Mouse (Mus musculus) adrenal gland (tissue): ENCODE measurements around the gene Atp23.

Source experiments
- intact Hi-C: fragments of 180-260 bp; cut with DNase I; formaldehyde crosslinking; loops from one replicate; pipeline ENCODE4 v1.15.1; 2025
- long read RNA-seq, 2 experiments: library from polyadenylated mRNA; unstranded; transcript quantifications; one replicate each; pipeline ENCODE4 v2.0.0; 2020; ENCODE audit warnings: borderline replicate concordance in 1 of 2; ENCODE audit not compliant: insufficient replicate concordance in 1 of 2

Atp23 gene
- long read RNA-seq, experiment 1, transcript Atp23-202 (6 exons, 1,043 nt), result major isoform, 9 of 12 reads
- long read RNA-seq, experiment 1, partial matches to known transcripts, result 1 of 12 reads
- long read RNA-seq, experiment 1, other reads (novel, unspliced or antisense), result 0 of 12 reads
- long read RNA-seq, experiment 2, transcript Atp23-202 (6 exons, 1,043 nt), result major isoform, 17 of 19 reads
- long read RNA-seq, experiment 2, partial matches to known transcripts, result 0 of 19 reads
- long read RNA-seq, experiment 2, other reads (novel, unspliced or antisense), result 1 of 19 reads

DNA sequence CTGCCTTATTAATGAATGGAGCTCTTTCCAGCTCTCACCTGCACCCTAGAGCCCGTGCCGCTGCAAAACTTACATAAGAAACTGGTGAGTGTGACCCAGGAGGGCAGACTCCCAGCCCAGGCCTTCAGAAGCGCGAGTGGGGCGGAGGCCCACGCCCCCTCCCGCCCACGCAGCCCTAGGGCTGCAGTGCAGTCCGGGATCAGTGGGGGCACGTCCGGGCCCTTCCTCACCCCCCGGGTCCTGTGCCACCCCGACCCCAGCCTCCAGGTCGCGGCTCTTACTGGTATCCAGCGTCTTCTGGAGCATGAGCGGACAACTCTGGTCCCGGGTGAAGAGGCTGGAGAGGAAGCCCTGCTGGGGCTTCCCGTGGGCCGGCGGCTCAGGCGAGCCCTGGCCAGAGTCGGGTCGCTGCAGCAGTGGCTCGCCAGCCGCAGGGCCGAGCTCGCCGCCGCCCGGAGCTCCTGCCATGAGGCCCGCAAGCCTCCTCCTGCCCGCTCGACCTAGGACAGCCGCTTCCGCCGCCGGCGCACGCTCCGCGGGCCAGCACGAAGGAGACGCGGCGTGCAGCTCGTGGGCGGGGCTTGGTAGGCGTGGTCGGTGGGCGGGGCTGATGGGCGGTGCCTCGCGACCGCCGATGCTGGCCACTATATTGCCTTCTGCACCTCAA, at the start of gene Atp23:
TSS of gene Atp23 (minus strand) at position 535 of the 667 bp plus-strand sequence.
- intact Hi-C loops, result no loop called here

DNA sequence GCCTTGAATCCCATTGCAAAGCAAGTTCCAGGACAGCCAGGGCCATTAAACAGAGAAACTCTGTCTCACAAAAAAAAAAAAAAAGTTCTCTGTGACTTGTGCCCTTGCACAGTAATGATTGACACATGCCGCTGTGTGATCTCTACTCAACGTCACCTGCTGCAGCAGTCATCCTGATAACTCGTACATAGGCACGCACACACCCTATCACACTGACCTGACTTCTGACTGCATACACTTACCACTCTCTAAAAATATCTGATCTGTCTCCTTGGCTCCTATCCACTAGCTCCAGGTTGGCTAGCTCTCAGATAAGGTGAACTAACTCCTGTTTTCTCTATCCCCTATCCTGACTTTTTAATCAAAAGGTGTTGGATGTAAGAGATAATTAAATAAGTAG, 49.4 kb upstream of the Atp23 start:
- intact Hi-C loops, result no loop called here

DNA sequence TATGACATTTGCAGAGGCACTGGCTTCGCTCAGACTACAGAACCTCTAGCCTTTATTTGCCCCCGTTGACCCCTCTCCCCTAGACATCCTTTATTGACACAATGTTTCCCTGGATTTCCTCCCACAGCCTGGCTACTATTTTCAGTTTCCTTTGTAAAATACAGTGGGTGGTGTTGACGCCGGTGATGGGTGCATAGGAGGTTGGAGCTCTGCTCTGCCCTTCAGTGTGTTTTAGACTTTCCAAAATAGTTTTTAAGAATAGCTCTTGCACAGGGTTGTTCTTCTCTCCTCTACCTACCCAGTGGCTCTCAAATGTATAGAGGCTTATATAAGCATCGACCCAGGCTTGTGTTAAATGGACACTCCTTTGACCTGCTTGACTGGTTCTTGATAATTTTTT, 48.7 kb upstream of the Atp23 start:
- intact Hi-C loops, result no loop called here

DNA sequence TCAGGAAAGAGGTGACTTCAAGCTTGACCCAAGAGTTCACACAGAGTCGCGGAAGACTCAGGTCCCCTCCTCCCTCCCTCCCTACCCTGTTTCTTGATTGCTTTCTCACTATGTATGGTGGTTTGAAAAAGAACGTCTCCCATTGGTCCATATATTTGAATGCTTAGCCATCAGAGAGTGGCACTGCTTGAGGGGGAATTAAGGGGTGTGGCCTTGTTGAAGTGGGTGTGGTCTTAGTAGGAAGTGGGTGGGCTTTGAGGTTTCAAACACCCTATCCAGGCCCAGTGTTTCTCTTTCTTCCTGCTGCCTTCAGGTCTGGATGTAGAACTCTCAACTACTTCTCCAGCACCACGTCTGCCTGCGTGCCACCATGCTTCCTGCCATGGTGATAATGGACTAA, 44.4 kb upstream of the Atp23 start:
- intact Hi-C loops, result no loop called here

DNA sequence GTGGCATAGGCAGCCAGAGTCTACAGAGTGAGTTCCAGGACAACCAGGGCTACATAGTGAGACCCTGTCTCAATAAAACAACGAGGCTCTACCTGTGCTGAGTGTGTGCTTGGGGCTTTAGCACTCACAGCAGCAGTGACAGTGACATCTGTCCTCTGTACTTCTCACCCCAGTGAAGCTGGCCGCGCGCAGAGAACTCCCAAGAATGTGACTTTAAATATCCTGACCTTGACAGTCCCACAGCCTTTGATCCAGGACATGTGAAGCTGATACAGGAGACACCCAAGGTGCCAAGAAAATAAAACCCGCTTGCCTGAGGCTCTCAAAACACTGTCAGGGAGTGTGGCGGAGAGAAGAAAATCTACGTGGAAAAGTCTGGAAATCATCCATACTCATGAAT, 39.8 kb upstream of the Atp23 start:
- intact Hi-C loops, result no loop called here

DNA sequence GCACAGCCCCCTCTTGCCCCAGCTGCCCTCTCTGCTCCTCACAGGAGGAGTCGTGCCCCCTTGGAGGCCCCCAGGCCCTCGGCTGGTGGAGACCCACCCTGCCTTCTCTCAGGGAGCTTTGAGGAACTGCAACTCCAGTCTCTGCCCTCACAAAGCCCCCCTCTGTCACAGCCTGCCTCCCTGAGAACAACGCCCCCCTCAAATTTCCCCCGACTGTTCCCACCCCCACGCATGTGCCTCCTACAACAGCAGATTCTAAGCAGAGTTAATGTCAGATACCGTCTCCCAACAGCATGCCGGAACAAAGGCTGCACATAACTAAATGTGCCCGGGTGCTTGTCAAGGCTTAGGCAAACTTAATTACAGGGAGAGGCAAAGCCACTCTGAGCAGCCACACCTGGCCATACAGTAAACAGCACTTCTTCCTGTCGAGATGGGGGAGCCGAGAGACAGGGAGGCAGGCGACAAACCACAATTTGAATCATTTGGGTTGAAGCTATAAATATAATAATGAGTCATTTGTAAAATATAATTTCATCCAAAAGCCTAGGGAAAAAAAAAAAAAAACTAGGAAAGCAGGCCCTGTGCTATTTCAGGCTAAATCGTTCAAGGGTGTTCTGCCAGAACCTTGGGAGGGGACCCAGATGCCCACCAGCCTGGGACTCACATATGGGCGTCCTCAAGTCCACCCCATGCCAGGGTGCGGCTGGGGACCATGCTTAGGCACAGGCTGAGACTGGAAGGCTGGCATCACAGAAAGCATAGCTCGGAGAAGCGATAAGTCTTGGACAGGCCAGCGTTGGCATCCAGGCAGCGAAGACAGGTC, 34.6 kb upstream of the Atp23 start:
- intact Hi-C loops, result no loop called here

DNA sequence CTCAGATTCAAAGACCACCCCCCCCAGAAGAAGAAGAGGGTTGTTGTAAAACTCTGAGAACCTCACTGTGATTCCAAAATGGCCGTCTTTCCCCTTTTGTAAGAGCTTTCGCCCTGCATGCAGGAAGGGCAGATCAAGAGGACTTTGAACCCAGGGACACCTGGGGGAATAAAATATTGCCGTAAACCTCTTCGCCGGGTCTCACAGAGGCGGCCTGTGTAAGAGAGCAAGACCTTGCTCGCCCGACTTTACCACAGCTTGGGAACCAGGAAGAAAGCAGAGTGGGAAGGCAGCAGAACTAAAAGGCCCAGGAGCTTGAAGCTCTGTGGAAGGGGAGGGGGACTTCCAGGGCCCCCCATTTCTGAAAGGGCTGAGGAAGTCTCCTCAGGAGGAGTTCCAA, 34.0 kb upstream of the Atp23 start:
- intact Hi-C loops, result no loop called here

DNA sequence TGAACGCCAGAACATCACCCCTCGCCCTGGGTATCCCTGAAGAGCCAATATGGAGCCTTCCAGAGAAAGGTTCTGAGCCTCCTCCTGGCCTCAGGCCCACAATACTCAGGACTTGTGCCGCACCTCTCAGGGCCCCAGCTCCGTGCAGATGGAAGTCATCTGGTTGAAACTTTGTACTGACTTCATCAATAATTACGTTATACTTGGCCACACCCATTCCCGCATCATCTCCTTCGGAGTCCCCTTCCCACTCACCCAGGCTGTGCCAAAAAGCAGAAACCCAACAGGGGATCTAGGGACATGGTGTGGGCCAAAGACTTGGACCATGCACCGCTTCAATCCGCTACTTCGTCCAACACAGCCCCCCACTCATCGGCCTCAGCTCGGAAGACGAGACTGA, 33.4 kb upstream of the Atp23 start:
- intact Hi-C loops, result no loop called here

DNA sequence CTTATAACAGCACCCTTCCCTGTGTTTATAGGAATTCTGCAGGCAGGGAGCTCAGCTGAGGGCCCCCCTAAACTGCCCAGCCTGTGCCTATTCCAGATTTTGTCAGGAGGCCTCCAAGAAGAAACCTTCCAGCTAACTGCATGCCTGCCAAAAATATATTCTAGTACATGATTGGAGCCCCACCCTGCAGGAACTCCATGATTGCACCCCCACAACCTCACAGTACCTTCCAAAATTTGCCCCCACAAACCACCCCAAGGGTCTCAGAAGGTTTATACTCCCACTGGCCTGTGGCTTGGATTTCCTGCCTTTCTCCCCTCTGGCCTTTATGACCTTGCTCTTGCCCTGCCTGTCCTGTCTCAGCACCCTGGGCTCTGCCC, 30.6 kb upstream of the Atp23 start:
- intact Hi-C loops, result no loop called here

DNA sequence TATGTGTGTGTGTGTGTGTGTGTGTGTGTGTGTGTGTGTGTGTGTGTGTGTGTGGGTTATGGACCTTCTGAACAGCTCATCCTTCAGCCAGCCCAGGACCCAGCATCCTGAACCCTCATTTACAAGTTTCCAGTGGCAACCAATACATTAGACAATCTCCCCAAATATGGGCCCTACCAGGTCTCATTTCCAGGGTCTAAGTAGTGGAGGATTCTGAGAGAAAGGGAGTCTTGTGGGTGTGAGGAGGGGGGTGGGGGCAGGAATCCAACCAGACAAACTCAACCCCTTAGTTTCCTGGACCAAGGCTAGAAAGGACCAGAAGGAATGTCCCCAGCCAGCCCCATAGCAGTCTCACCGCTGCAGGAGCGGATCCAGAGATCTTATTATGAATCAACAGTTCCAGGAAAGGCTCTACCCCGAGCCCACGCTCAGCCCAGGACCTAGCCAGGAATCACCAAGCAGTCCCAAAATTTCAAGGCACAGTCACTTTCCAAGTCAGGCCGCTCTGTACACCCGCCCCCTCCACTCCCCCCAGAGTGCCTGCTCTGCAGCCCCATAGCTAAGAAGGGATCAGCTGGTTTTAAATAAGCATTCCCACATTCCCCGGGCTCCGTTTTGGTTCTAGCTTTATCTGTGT, 30.1 kb upstream of the Atp23 start:
- intact Hi-C loops, result no loop called here

DNA sequence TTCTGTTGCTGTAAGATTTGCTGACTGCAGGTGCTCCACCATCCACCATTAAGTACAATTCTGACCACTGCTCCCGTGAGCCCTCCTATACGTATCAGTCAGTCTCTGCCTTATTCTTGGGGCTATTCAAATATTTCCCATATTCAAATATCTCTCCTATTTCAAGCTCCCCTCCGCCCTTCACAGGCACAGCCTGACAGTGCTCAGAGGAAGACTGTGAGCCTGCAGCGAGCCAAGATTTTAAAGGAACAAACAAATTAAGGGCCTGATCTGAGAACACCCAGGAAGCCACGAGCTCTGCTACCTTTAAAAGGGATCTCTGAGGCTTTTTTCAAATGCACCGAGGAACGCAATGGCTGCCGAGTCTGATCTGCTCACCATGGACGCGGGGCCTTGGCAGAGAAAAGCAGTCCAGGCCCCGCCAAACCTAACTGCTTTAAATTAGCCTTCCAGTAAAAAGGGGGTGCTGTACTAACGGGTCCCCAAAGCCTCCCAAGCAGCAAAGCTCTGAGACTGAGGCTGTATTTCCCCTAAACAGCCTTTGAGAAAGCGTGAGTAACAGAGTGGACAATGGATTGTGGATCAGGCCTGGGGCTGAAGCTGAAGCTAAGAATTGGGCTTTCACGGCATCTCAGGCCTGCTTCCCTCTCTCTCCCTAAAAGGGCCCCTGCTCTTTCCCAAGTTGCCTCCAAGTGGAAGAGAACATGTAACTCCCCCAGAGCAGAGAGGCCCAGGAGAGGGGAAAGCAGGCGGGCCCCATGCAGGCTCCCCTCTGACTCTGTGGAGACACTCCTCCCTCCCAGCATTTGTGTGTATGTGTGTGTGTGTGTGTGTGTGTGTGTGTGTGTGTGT, 29.3 kb upstream of the Atp23 start:
- intact Hi-C loops, result no loop called here

DNA sequence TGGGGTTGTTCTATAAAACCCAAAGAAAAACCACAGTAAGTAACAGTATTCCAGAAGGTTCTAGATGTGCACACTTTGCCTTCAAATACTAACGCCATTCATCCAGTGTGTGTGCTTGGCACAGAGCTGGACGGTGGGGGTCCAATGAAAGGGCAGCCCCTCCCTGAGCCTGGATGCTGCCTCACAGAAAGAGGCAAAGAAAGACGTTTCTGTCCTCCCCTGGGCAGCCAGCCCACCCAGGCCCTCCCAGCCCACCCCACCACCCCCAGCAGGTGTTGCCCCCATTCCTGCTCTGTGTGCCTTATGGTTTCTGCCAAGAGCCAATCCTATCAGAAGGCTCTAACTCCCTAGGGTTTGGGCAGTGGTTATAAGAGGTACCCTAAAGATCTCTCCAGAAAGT, 28.4 kb upstream of the Atp23 start:
- intact Hi-C loops, result no loop called here

DNA sequence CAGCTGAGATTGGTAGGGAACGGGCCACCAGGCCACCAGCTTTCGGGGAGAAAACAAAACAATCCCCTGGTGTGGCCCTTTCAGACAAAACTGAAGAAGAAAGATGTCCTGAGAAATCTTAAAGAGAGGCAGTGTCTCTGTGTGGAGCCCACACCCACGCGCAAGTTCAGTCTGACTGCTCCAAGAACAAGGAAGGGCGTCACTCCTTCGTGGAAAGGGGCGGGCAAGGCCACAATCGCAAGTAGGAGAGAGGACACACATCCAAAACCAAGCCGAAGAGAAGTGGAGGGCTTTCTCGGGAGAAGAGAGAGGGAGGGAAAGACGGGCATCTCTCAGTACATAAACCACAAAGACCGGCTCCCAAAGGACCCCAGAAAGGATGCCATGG, 27.7 kb upstream of the Atp23 start:
- intact Hi-C loops, result no loop called here

DNA sequence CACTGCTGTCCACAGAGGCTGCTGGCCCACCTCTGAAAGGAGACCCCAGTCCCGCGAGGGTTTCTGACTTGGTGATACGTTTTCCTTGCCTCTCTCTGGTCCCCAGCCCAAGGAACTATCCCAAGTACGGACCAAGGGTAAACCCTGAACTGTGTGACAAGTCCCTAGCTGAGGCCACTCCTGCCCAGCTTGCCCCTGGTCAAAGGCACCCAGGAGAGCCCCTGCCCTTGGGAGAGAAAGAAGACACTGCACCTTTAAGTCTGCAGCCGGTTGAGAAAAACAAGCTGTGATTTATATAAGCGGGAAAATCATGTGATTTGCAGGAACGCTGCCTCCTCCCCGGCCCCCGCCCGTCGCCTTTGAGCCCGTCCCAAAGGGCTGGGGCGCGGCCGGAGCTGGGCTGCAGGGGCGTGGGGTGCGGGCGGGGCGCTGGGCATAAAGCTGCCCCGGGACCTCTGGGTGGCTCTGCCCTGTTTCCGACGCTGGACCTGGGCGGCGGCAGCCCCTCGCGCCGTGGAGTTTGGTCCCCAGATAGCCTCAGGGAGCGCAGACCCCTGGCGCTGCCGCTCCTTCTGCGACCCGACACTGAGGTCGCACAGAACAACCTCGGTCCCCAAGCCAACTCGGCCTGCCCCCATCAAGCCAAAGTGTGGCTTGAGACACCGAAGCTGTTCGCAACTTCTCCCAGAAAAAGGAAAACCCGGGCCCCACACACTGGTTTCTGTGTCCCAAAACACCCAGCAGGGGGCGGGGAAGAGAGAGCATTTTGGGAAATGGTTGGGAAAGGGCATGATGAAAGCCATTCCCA, 27.1 kb upstream of the Atp23 start:
- intact Hi-C loops, result no loop called here

DNA sequence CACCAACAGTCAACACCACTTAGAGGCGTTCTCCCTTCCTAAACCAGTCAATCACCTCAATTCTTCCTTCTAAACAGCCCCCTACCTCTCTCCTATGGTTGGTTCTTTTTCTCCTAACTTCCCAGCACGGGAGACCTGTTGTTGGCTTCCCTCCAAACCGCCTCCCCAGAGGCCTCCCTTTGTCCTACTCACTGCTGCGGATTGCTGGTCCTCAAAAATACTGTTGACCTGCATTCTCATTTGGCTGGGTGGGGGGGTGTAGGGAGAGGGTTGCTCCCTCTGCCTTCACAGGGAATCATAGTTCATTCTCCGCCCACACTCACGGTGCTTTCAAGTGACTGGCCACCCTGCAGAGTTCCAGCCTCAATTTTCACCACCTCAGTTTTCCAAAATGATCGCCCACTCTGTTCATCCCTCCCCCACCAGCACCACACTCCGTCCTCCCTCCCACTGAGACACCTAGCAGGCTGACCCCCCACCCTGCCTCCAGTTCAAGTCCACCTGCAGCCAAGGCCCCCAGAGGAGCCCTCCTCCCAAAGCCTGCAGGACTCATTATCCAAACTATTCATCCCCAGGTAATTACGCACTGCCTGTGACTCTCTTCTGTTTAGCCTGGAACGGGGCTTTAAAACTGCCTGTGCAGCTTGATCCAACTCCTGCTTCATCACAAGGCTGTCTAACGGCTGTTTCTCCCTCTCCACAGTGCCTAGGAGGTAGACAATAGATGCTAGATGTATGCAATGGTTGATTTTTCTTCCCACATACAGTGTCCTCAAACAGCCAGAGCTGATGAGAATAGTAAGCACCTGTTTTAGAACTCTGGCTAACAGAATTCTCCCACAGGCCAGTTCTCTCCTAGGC, 26.2 kb upstream of the Atp23 start:
- intact Hi-C loops, result no loop called here

DNA sequence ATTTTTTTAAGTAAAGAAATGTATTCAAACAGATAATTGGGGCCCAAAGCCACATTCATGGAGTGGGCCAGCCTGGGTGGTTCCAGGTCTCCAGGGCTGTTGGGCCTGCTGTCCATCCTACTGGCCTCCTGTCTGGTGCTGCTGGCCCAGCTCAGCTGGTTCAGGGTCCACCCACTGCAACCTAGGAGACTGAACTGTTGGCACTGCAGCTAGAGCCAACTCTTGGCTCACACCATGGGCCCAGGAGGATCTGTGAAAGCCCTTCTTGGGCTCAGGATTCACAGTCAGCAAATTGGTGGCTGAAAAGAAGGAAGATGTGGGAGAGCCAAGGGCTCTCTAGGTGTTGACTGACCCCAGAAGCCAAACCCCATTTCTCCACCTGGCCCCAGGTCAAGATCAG, 24.2 kb upstream of the Atp23 start:
- intact Hi-C loops, result no loop called here

DNA sequence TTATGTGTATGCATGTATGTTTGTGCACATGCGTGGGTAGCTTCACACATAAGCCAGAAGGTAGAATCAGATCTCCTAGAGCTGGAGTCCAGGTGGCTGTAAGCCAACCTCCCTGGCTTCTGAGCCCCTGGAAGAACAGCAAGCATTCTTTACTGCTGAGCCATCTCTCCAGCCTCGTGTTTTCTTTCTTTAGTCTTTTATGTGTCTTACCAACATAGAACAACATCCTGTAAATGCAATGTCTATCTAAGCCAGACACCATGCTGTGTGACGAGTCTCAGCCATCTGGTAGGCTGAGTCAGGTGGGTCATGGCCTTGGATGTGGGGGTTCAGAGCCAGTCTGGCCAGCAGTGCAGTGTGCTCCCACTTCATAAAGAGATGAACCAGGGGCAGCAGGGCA, 22.9 kb upstream of the Atp23 start:
- intact Hi-C loops, result no loop called here

DNA sequence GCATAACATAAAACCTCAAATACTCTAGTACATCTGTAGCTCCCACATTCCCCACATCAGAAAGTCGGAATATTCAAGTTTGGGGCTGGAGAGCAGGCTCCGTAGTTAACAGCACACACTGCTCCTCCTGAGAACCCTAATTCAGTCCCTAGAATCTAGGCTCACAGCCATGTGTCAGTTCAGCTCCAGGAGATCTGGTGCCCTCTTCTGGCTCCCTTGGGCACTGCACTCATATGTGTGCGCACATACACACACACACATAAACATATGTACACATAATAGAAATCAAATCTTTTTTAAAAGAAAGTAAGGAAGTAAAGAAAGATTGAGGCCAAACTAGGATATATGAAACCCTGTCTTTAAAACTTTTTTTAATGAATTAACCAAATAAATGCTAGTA, 19.1 kb upstream of the Atp23 start:
- intact Hi-C loops, result no loop called here

DNA sequence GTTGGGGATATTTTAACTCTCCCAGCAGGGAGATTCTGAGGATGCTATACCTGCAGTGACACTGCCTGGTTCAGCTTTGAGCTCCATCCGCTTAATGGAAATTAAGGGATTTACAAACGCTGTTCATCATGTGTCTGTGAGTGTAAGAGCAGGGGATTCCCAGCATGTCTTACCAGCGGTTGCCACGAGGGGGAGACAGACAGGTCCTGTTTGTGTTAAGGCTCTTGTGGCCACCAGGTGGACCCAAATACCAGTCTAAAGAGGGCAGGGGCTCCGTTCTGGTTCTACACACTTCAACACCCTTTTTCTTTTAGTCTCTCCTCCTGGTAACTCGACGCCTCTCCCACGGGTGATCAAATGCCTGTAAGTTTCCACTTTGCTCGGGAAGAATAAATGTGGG, 17.9 kb upstream of the Atp23 start:
- intact Hi-C loops, result loop anchor here (1.0 kb wide), 2 partner anchors 71 to 112 kb away; no protein-coding TSS in a partner anchor
